8 mouse cellular contexts compared by ENCODE assay signal in genomic region chr14:31251084-31251604, GRCm38 (mm10). TPM values are rescaled to one million over a fixed set of nuclear protein-coding genes. Genes with fewer than 3 reads are reported as not detected.
A peak's percentile ranks its signal among the peaks of the same experiment; 100 is the strongest.
DNase-seq lines count a peak whose midpoint lies in the region; ATAC-seq and TF ChIP-seq lines count a peak whose summit lies in the region.

Gene Phf7, minus strand, starts transcription at chr14:31251317.
Gene Bap1, plus strand, starts transcription at chr14:31251450.

- ATAC-seq in embryonic facial prominence, embryonic 13.5 days (ENCODE audit: insufficient number of reproducible peaks, insufficient read depth, low FRiP score, low TSS enrichment, low read depth): peak; percentile 90
- peak; percentile 84 for ATAC-seq in limb, embryonic 12.5 days (ENCODE audit: insufficient number of reproducible peaks, insufficient read depth, low FRiP score, low TSS enrichment, low read depth)
- ATAC-seq in midbrain, embryonic 14.5 days (ENCODE audit: low FRiP score, low TSS enrichment): peak; percentile 92

- TF ChIP-seq EP300 in heart, adult 2 months (IDR thresholded peaks at IDR 0.05; ENCODE audit: insufficient read depth, low read depth, low read length): 0 out of 2 replicates have a peak, but pooled peaks have one; percentile 40

- peak within 1 kb of the TSS; percentile 83 for H3K4me2 ChIP-seq in embryonic facial prominence, embryonic 13.5 days
- peak within 1 kb of the TSS; percentile 82 for H3K4me2 ChIP-seq in limb, embryonic 12.5 days
- H3K4me2 ChIP-seq in midbrain, embryonic 14.5 days (ENCODE audit: low read length): peak within 1 kb of the TSS; percentile 80

- H3K4me1 ChIP-seq in embryonic facial prominence, embryonic 13.5 days: peaks cover 16% of the 10 kb centered on the region
- H3K4me1 ChIP-seq in heart, adult 2 months (ENCODE audit: control insufficient read depth, insufficient read depth, low read length): peaks cover 3% of the 10 kb centered on the region
- H3K4me1 ChIP-seq in kidney, adult 2 months (ENCODE audit: control insufficient read depth, insufficient read depth, low read length): peaks cover 9% of the 10 kb centered on the region; the same call in 1 of the 2 replicates
- H3K4me1 ChIP-seq in limb, embryonic 12.5 days (replicated peaks): peaks cover 16% of the 10 kb centered on the region
- peaks cover 9% of the 10 kb centered on the region; the same call in 1 of the 2 replicates for H3K4me1 ChIP-seq in midbrain, embryonic 14.5 days (ENCODE audit: control insufficient read depth, insufficient read depth, low read length)

- peak within 1 kb of the TSS; percentile 97 for H3K4me3 ChIP-seq in embryonic facial prominence, embryonic 13.5 days
- peak within 1 kb of the TSS; percentile 99 for H3K4me3 ChIP-seq in heart, adult 2 months
- peak within 1 kb of the TSS; percentile 98 for H3K4me3 ChIP-seq in kidney, adult 2 months (ENCODE audit: insufficient read depth, low read depth, low read length)
- peak within 1 kb of the TSS; percentile 94 for H3K4me3 ChIP-seq in limb, embryonic 12.5 days (replicated peaks)
- H3K4me3 ChIP-seq in midbrain, embryonic 14.5 days (replicated peaks; ENCODE audit: low read depth, low read length): peak within 1 kb of the TSS; percentile 97

- H3K27ac ChIP-seq in embryonic facial prominence, embryonic 13.5 days: peak within 1 kb of the TSS; percentile 95
- H3K27ac ChIP-seq in heart, adult 2 months: peak within 1 kb of the TSS; percentile 90
- peak within 1 kb of the TSS; percentile 99 for H3K27ac ChIP-seq in kidney, adult 2 months (ENCODE audit: insufficient read depth, low read depth, low read length)
- H3K27ac ChIP-seq in limb, embryonic 12.5 days: peak within 1 kb of the TSS; percentile 95
- H3K27ac ChIP-seq in midbrain, embryonic 14.5 days (replicated peaks; ENCODE audit: low read depth, low read length): peak within 1 kb of the TSS; percentile 94

- WGBS in embryonic facial prominence, embryonic 13.5 days: under 1% methylated on average over 75 of the region's 75 CpGs
- under 1% methylated on average over 72 of the region's 75 CpGs for WGBS in heart, adult 2 months
- under 1% methylated on average over 75 of the region's 75 CpGs for WGBS in kidney, adult 2 months
- under 1% methylated on average over 75 of the region's 75 CpGs for WGBS in limb, embryonic 12.5 days
- WGBS in midbrain, embryonic 14.5 days: under 1% methylated on average over 73 of the region's 75 CpGs

- peaks cover 34% of the 10 kb centered on the region for H3K36me3 ChIP-seq in embryonic facial prominence, embryonic 13.5 days
- H3K36me3 ChIP-seq in heart, adult 2 months (ENCODE audit: control insufficient read depth, insufficient read depth, low read length): no peaks in the 10 kb centered on the region; the same call in 1 of the 2 replicates
- peaks cover 4% of the 10 kb centered on the region; the same call in 1 of the 2 replicates for H3K36me3 ChIP-seq in kidney, adult 2 months (ENCODE audit: control insufficient read depth, insufficient read depth, low read length)
- peaks cover 37% of the 10 kb centered on the region for H3K36me3 ChIP-seq in limb, embryonic 12.5 days
- H3K36me3 ChIP-seq in midbrain, embryonic 14.5 days (ENCODE audit: control insufficient read depth, insufficient read depth, low read length): peaks cover 37% of the 10 kb centered on the region

- intact Hi-C loops in heart, adult 2 months (cut with DNase I): loop anchor here (2.0 to 5.0 kb wide), 3 partner anchors 34 to 119 kb away; partner anchors contain the start of genes Capn7, Nisch, Nt5dc2 and Sema3g

- no peaks in the 10 kb centered on the region for H3K27me3 ChIP-seq in embryonic facial prominence, embryonic 13.5 days
- no peaks in the 10 kb centered on the region for H3K27me3 ChIP-seq in heart, adult 2 months (ENCODE audit: control insufficient read depth, insufficient read depth, low read length)
- no peaks in the 10 kb centered on the region for H3K27me3 ChIP-seq in kidney, adult 2 months (replicated peaks; ENCODE audit: control insufficient read depth, insufficient read depth, low read length)
- H3K27me3 ChIP-seq in limb, embryonic 12.5 days: no peaks in the 10 kb centered on the region
- no peaks in the 10 kb centered on the region for H3K27me3 ChIP-seq in midbrain, embryonic 14.5 days (ENCODE audit: control insufficient read depth, insufficient read depth, low read length)

- TF ChIP-seq POLR2A in heart, adult 2 months (IDR thresholded peaks at IDR 0.05; ENCODE audit: insufficient read depth, low read depth, low read length): peak; percentile 81
- TF ChIP-seq POLR2A in kidney, adult 2 months (IDR thresholded peaks at IDR 0.05; ENCODE audit: low read depth, low read length): peak; percentile 56

- H3K9ac ChIP-seq in embryonic facial prominence, embryonic 13.5 days: peak within 1 kb of the TSS; percentile 97
- H3K9ac ChIP-seq in heart, adult 2 months (ENCODE audit: low read depth, low read length): peak within 1 kb of the TSS; percentile 93
- H3K9ac ChIP-seq in limb, embryonic 12.5 days (replicated peaks): peak within 1 kb of the TSS; percentile 93
- peak within 1 kb of the TSS; percentile 98 for H3K9ac ChIP-seq in midbrain, embryonic 14.5 days (replicated peaks; ENCODE audit: low read length)

- peak; percentile 41 for TF ChIP-seq CTCF in heart, adult 2 months (IDR thresholded peaks at IDR 0.05)
- no peak for TF ChIP-seq CTCF in kidney, adult 2 months (conservative IDR thresholded peaks at IDR 0.05; ENCODE audit: insufficient read depth, insufficient read length, low read depth, low read length)

- DNase-seq in 416B (ENCODE audit: low read depth): peak; percentile 93
- peak; percentile 93 for DNase-seq in adrenal gland, postnatal 4 days (ENCODE audit: low spot score in 2 of 2)
- DNase-seq in heart, adult 2 months: peak; percentile 96 to 99
- DNase-seq in kidney, adult 2 months: peak; percentile 96
- peak; percentile 98 for DNase-seq in midbrain, embryonic 14.5 days
- peak; percentile 98 for DNase-seq in spleen, adult 12 weeks (ENCODE audit: low spot score)

- no peaks in the 10 kb centered on the region for H3K9me3 ChIP-seq in embryonic facial prominence, embryonic 13.5 days
- H3K9me3 ChIP-seq in limb, embryonic 12.5 days: no peaks in the 10 kb centered on the region
- H3K9me3 ChIP-seq in midbrain, embryonic 14.5 days (ENCODE audit: control insufficient read depth, low read length): no peaks in the 10 kb centered on the region

- H3K79me2 ChIP-seq in heart, adult 2 months (replicated peaks; ENCODE audit: control insufficient read depth, insufficient read depth, low read length): no peaks in the 10 kb centered on the region

RNA-seq across cellular contexts. Expression of gene Phf7, which starts in this region (rescaled TPM):
- 10 to 100 TPM; 12.4 to 12.6 TPM for total RNA-seq in adrenal gland, postnatal 4 days (2021)
- polyA plus RNA-seq in embryonic facial prominence, embryonic 13.5 days (2015; fragmentation: Nextera tagmentation; extraction: Ambion mirVana): 12.4 and 14.3 TPM in 2 replicates
- 1 to 10 TPM; 2.9 to 3.6 TPM for total RNA-seq in heart, adult 2 months (2021)
- 3.1 and 5.7 TPM in 2 replicates for polyA plus RNA-seq in heart, adult 2 months (2012; rRNA removed)
- 7.3 and 7.5 TPM in 2 replicates for polyA plus RNA-seq in kidney, adult 2 months (2012; rRNA removed)
- polyA plus RNA-seq in limb, embryonic 12.5 days (2016; fragmentation: Nextera tagmentation; extraction: Ambion mirVana): 13.5 and 14.1 TPM in 2 replicates
- polyA plus RNA-seq in midbrain, embryonic 14.5 days (2014; fragmentation: Nextera tagmentation; extraction: Ambion mirVana): 12.0 and 12.1 TPM in 2 replicates

RNA-seq across cellular contexts. Expression of gene Bap1, which starts in this region (rescaled TPM):
- total RNA-seq in adrenal gland, postnatal 4 days (2021): 10 to 100 TPM; 82.9 to 83.7 TPM
- 90.3 and 93.1 TPM in 2 replicates for polyA plus RNA-seq in embryonic facial prominence, embryonic 13.5 days (2015; fragmentation: Nextera tagmentation; extraction: Ambion mirVana)
- 10 to 100 TPM; 39.6 to 49.1 TPM for total RNA-seq in heart, adult 2 months (2021)
- polyA plus RNA-seq in heart, adult 2 months (2012; rRNA removed): 43.6 and 55.2 TPM in 2 replicates
- polyA plus RNA-seq in kidney, adult 2 months (2012; rRNA removed): 58.9 and 65.9 TPM in 2 replicates
- polyA plus RNA-seq in limb, embryonic 12.5 days (2016; fragmentation: Nextera tagmentation; extraction: Ambion mirVana): 106 and 118 TPM in 2 replicates
- 102 and 118 TPM in 2 replicates for polyA plus RNA-seq in midbrain, embryonic 14.5 days (2014; fragmentation: Nextera tagmentation; extraction: Ambion mirVana)

Comparison
In these comparisons a context has a peak if more than half of its experiments do, and no peak if none do; other contexts are left out.
1. Peak in every context shown above with its lines: DNase-seq, ATAC-seq, H3K4me3 ChIP-seq and H3K27ac ChIP-seq.